Mouse (Mus musculus) ES-E14 (cell line): Measurements from ENCODE around the gene Nav3.

Source experiments
- CHD2 ChIP-seq: IDR thresholded peaks from 2 replicates; pipeline ENCODE4 v1.6.1; 2014; ENCODE audit warnings: mild to moderate bottlenecking, low read depth, low read length, inconsistent platforms
- MAFK ChIP-seq: IDR thresholded peaks from 2 replicates; pipeline ENCODE4 v1.6.1; 2014; ENCODE audit warnings: mild to moderate bottlenecking, low read depth, low read length, inconsistent platforms; ENCODE audit not compliant: insufficient read depth

- no peak for TF ChIP-seq MAFK
- no peak for TF ChIP-seq CHD2
Observed at GRCm38 (mm10) chr10:109799246-109799645, 656.8 kb downstream of the Nav3 start.
